Mouse (Mus musculus) megakaryocyte, embryonic 14.5 days (primary cell): ENCODE measurements around the gene Lce3c.

ENCODE experiments used
- FLI1 ChIP-seq: IDR thresholded peaks from 2 replicates; pipeline ENCODE4 v1.6.1; 2012; ENCODE audit warnings: low read length, inconsistent platforms, mixed read lengths
- GATA1 ChIP-seq: IDR thresholded peaks from 3 replicates; pipeline ENCODE4 v1.6.1; 2012; ENCODE audit warnings: mixed read lengths, low read length, inconsistent platforms, borderline replicate concordance

GRCm38 (mm10) chr3:92894489-92894888, 49.8 kb upstream of the Lce3c start:
- TF ChIP-seq GATA1 (no peak), FLI1 (no peak)
